Mouse (Mus musculus) forebrain, embryonic 14.5 days (tissue): ENCODE data around the gene Ccdc120. TPM values are rescaled to one million over a fixed set of nuclear protein-coding genes. Genes with fewer than 3 reads are reported as not detected.
"Not testable (repeated sequence)": the region's sequence is repeated elsewhere in the genome, so short reads cannot be mapped to it uniquely, and the experiment has no call there.

Experiments
- ATAC-seq: fragments of 200-750 bp; cut with Nextera tagmentation; 2 replicates; pipeline ENCODE4 v1.8.0; 2017; ENCODE audit warnings: mild to moderate bottlenecking, moderate library complexity
- DNase-seq: peaks from one replicate; pipeline ENCODE4 v3.0.0-alpha.2; 2015; ENCODE audit warnings: low spot score
- H3K27ac ChIP-seq: fragments of 300-500 bp; sonication (generic); 2 replicates; pipeline ENCODE4 v1.5.1; 2014; ENCODE audit warnings: low read depth, mild to moderate bottlenecking, control low read depth, low read length, moderate library complexity
- H3K27me3 ChIP-seq: fragments of 300-500 bp; sonication (generic); replicated peaks from 2 replicates; pipeline ENCODE4 v1.6.1; 2014; ENCODE audit warnings: low read length, control low read depth, mixed read lengths; ENCODE audit not compliant: control insufficient read depth, insufficient read depth
- H3K36me3 ChIP-seq: fragments of 300-500 bp; sonication (generic); 2 replicates; pipeline ENCODE4 v1.6.1; 2014; ENCODE audit warnings: low read length, control low read depth; ENCODE audit not compliant: control insufficient read depth, insufficient read depth
- H3K4me1 ChIP-seq: fragments of 300-500 bp; sonication (generic); 2 replicates; pipeline ENCODE4 v1.6.1; 2014; ENCODE audit warnings: antibody characterized with exemption, low read length, control low read depth; ENCODE audit not compliant: control insufficient read depth, insufficient read depth
- H3K4me2 ChIP-seq: fragments of 300-500 bp; sonication (generic); 2 replicates; pipeline ENCODE4 v1.6.1; 2014; ENCODE audit warnings: mild to moderate bottlenecking, control low read depth, low read length
- H3K4me3 ChIP-seq: fragments of 300-500 bp; sonication (generic); 2 replicates; pipeline ENCODE4 v1.5.1; 2014; ENCODE audit warnings: low read depth, low read length, control low read depth
- H3K9ac ChIP-seq: fragments of 300-500 bp; sonication (generic); 2 replicates; pipeline ENCODE4 v1.6.1; 2014; ENCODE audit warnings: mild to moderate bottlenecking, low read length, control low read depth, moderate library complexity
- H3K9me3 ChIP-seq: fragments of 300-500 bp; sonication (generic); replicated peaks from 2 replicates; pipeline ENCODE4 v1.6.1; 2016; ENCODE audit warnings: low read length, control low read depth, mixed read lengths; ENCODE audit not compliant: control insufficient read depth
- WGBS: fragments of 180-500 bp; shearing (Covaris S2); extraction: QIAGEN DNeasy Blood & Tissue Kit; methylation state at CpG from one replicate; pipeline ENCODE4 v1.1.7; 2014; 5-methylcytosine and 5-hydroxymethylcytosine counted together
- polyA plus RNA-seq: library from polyadenylated mRNA; unstranded; fragments of >200 nt; fragmentation: Nextera tagmentation; extraction: Ambion mirVana; gene quantifications from 2 replicates; pipeline ENCODE4 v1.2.1, GENCODE M21; 2014

Gene Ccdc120
- polyA plus RNA-seq, 1 experiment from 2014 or later, result 45.3 TPM

DNA sequence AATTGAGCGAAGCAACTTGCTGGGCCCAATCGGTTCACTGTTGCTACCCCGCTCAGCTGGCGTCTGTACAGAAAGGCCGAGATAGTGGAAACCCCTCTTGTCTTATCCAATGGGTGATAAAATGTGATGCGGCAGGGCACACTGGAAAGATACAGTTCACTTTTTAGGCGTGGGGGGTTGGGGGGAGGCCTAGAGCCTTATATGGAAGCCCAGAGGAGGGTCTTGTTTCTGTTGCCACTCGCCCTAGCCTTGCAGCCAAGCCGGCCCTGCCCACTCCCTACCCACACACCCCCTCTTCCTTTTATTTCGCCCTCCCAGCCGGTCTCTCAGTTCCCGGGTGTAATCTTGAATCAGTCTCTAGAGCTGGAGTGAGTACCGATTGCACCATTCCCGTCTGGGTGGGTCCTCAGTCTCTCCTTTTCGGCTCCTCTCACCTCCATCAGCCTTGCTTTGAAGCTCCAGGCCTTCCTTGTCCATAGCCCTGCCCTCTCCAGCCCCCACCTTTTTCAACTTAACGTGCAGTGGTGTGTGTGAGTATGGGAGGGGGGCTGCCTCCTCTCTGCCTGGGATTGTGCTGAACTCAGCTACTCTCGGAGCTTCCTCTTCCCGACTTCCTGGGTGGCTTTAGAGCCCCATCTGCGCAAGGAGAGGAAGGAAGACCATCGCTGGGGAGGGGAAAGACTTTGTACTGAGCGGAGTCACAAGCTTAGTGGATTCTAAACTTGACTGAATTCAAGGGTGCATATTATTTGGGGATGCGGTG, 13.1 kb upstream of the Ccdc120 start:
- WGBS, result 26% methylated on average over 22 of the region's 22 CpGs
- peak overlapping the region; percentile 53 for H3K4me3 ChIP-seq
- H3K36me3 ChIP-seq, result peaks cover 9% of the 10 kb centered on the region; the same call in 1 of the 2 replicates
- no peak for ATAC-seq
- no peaks in the 10 kb centered on the region for H3K9me3 ChIP-seq
- H3K4me1 ChIP-seq, result peaks cover 7% of the 10 kb centered on the region; the same call in 1 of the 2 replicates
- DNase-seq, result peak; percentile 9
- H3K4me2 ChIP-seq, result peak overlapping the region; percentile 63
- H3K27me3 ChIP-seq, result no peaks in the 10 kb centered on the region
- peak overlapping the region; percentile 62 for H3K9ac ChIP-seq
- H3K27ac ChIP-seq, result no peak overlapping the region

DNA sequence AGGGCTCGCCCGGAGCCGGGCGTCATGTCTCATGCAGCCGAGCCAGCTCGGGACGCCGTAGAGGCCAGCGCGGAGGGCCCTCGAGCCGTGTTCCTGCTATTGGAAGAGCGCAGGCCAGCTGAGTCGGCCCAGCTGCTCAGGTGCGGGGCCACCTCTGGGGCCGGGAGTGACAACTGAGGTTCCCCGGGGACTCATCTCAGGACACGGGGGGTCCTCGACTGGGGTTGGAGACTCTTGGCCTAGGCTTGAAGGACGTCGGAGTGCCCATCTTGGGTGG, 12.2 kb upstream of the Ccdc120 start:
- Histone ChIP-seq H3K9ac (peak overlapping the region; percentile 62), H3K4me3 (peak overlapping the region; percentile 53), H3K27ac (no peak overlapping the region), H3K9me3 (no peaks in the 10 kb centered on the region), H3K36me3 (peaks cover 6% of the 10 kb centered on the region; the same call in 1 of the 2 replicates), H3K4me2 (peak overlapping the region; percentile 63), H3K4me1 (peaks cover 7% of the 10 kb centered on the region; the same call in 1 of the 2 replicates), H3K27me3 (no peaks in the 10 kb centered on the region)
- DNase-seq (no peak), ATAC-seq (0 out of 2 replicates have a peak, but pooled peaks have one; percentile 9)
- WGBS, result 28% methylated on average over 21 of the region's 21 CpGs

DNA sequence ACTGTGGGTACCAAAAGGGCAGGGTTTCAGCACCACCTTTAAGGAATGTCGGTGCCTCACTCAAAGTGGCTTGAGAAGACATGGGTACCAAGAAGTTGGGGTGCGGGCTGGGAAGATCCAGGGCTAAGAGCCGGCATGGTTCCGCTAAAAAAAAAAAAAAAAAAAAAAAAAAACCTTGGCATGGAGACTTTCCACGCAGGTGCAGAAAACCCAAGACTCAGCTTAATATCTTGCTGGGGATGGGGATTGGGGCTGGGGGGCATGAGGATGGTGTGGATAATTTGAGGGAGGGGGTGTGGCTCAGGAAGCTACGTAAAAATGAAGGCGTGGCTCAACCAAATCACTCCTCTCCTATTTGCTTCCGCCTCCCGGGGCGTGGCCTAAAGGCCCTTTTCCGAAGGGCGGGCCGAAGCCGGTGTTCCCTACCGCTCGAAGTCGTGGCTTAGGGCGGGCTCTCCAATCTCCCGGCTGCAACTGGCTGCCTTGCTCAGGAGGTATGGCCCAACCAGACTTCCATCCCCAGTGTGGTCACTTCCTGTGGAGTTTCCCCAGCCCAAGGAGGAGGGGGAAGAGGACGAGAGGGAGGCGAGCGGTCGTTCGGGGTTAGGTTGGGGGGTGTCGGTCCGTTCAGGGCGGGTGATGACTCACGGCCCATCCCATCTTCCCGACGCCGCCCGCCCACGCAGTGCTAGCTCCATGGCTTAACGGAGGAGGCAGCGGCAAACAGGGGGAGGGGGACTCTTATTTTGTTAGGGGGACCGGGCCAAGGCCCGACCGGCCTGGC, 11.6 kb upstream of the Ccdc120 start, which contains the start of gene Tfe3:
Gene Tfe3 (plus strand): TSS at position 424 of the 784 bp plus-strand sequence.
- no peak within 1 kb of the TSS for H3K27ac ChIP-seq
- H3K4me3 ChIP-seq, result peak within 1 kb of the TSS; percentile 53
- peak; percentile 95 for DNase-seq
- 36% methylated on average over 38 of the region's 38 CpGs for WGBS
- H3K9ac ChIP-seq, result peak within 1 kb of the TSS; percentile 62
- H3K4me1 ChIP-seq, result peaks cover 7% of the 10 kb centered on the region; the same call in 1 of the 2 replicates
- H3K27me3 ChIP-seq, result no peaks in the 10 kb centered on the region
- no peaks in the 10 kb centered on the region for H3K9me3 ChIP-seq
- ATAC-seq, result peak; percentile 96
- peaks cover 1% of the 10 kb centered on the region; the same call in 1 of the 2 replicates for H3K36me3 ChIP-seq
- peak within 1 kb of the TSS; percentile 63 for H3K4me2 ChIP-seq

DNA sequence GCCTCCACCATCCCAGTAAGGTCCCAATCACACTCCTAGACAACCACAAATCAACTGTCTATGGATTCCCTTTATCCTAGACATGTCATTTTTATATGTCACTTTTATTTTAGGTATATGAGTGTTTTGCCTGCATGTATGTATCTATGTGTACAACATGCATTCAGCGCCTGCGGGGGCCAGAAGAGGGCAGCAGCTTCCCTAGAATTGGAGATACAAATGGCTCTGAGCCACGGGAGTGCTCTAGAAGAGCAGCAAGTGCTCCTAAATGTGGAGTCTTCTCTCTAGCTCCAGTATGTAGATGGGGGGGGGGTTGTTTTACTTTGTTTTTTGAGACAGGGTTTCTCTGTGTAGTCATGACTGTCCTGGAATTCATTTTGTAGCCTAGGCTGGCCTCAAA, 2.9 kb upstream of the Ccdc120 start:
- H3K27me3 ChIP-seq, H3K4me1 ChIP-seq, H3K36me3 ChIP-seq, H3K9me3 ChIP-seq, H3K4me3 ChIP-seq, H3K27ac ChIP-seq, H3K4me2 ChIP-seq, ATAC-seq, H3K9ac ChIP-seq: not testable (repeated sequence)
- WGBS, result 16% methylated on average over 3 of the region's 3 CpGs
- peak; percentile 51 for DNase-seq

DNA sequence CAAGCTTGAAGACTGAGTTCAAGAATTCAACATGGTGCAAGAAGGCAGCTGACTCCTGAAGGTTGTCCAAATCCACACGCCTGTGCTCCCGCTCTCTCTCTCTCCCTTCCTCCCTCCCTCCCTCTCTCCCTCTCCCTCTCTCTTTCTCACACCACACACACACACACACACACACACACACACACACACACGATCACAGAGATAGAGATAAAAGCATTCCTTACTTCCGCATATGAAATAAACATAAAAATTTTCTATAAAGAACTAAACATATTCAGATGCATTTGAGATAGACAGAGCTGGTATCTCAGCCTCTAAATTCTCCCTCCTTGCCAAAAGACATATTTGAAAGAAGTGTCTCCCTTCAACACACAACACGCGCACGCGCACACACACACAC, 5.3 kb downstream of the Ccdc120 start:
- no peak for ATAC-seq

DNA sequence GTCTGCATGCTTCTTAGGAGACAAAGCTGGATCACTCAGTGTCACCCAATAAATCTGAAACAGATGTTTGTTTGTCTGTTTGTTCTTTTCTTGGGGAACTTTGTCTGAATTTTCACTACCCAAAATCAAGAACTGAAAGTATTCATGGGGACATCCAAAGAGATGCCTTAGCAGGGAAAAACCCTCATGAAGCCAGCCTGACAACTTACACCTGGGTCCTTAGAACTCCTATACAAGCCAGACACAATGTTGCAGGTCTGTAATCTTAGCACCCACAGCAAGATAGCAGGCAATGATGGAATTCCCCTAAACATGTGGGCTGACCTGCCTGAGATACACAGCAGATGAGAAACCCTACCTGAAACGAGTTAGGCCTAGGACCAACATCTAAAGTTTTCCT, 5.8 kb downstream of the Ccdc120 start:
- Histone ChIP-seq H3K4me1 (no peaks in the 10 kb centered on the region), H3K4me2 (no peak overlapping the region), H3K9me3 (no peaks in the 10 kb centered on the region), H3K27me3 (no peaks in the 10 kb centered on the region), H3K36me3 (no peaks in the 10 kb centered on the region), H3K9ac (no peak overlapping the region), H3K27ac (no peak overlapping the region), H3K4me3 (no peak overlapping the region)
- WGBS, result 68% methylated on average over 1 of the region's 1 CpGs
- ATAC-seq (no peak), DNase-seq (no peak)

More for the DNA sequence above, 5.3 kb downstream of the Ccdc120 start:
- H3K4me3 ChIP-seq, result no peak overlapping the region
- H3K4me1 ChIP-seq, result no peaks in the 10 kb centered on the region
- H3K4me2 ChIP-seq, result no peak overlapping the region
- H3K9me3 ChIP-seq, result no peaks in the 10 kb centered on the region
- H3K27ac ChIP-seq, result no peak overlapping the region
- H3K9ac ChIP-seq, result no peak overlapping the region
- DNase-seq, result no peak
- H3K27me3 ChIP-seq, result no peaks in the 10 kb centered on the region
- H3K36me3 ChIP-seq, result no peaks in the 10 kb centered on the region
- WGBS, result 87% methylated on average over 8 of the region's 8 CpGs

DNA sequence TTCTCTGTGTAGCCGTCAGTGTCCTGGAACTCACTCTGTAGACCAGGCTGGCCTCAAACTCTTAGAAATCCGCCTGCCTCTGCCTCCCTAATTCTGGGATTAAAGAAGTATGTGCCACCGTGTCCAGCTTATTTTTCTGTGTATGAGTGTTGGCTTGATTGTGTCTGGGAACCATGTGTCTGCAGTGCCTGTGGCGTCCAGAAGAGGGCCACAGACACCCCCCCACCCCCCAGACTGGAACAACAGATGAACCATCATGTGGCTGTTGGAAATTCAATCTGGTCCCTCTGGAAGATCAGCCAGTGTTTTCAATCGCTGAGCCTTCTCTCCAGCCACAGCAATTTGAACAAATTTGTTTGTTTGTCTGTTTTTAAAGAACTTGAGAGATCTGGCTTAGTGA, 7.2 kb downstream of the Ccdc120 start:
- Histone ChIP-seq H3K9ac (no peak overlapping the region), H3K4me1 (no peaks in the 10 kb centered on the region), H3K4me3 (no peak overlapping the region), H3K9me3 (no peaks in the 10 kb centered on the region), H3K4me2 (no peak overlapping the region), H3K27ac (no peak overlapping the region), H3K36me3 (no peaks in the 10 kb centered on the region), H3K27me3 (no peaks in the 10 kb centered on the region)
- DNase-seq (peak; percentile 2), ATAC-seq (no peak)
- 59% methylated on average over 5 of the region's 5 CpGs for WGBS

DNA sequence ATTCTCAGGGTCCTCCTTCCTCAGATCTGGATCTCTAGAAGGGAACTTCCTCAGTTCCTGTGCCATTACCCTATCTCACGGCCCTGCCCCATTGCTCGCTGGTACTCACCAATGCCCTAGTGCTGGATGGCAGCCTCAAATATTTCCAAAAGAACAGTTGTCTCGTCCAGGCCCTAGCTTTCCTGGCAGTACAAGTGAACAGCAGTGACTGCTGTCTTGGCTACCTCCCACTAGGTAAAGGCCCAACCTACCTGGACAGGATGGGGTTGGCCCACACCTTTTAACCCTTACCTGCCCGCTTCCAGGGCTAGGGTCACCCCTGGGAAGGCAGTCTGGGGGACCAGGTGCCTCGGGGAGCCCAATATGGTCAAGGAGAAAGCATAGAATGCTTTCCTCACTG, 9.6 kb downstream of the Ccdc120 start:
- WGBS, result 76% methylated on average over 5 of the region's 5 CpGs
- Histone ChIP-seq H3K4me3 (no peak overlapping the region), H3K4me2 (no peak overlapping the region), H3K4me1 (no peaks in the 10 kb centered on the region), H3K9me3 (no peaks in the 10 kb centered on the region), H3K27ac (no peak overlapping the region), H3K9ac (no peak overlapping the region), H3K36me3 (peaks cover 15% of the 10 kb centered on the region; the same call in 1 of the 2 replicates), H3K27me3 (no peaks in the 10 kb centered on the region)
- DNase-seq, result no peak
- ATAC-seq, result no peak
